Mouse (Mus musculus) lung, adult 2 months (tissue): ENCODE measurements around the gene Scamp3.

Experiments used
- CTCF ChIP-seq: fragments of 200-500 bp; IDR thresholded peaks from 2 replicates; pipeline ENCODE4 v1.5.1; 2011; ENCODE audit warnings: mild to moderate bottlenecking, low read length, control low read depth; ENCODE audit not compliant: insufficient read depth
- POLR2A ChIP-seq: fragments of 200-500 bp; IDR thresholded peaks from 2 replicates; pipeline ENCODE4 v1.6.1; 2011; ENCODE audit warnings: low read depth, mild to moderate bottlenecking, control low read depth, low read length, borderline replicate concordance; ENCODE audit errors: extremely low read depth

GRCm38 (mm10) chr3:89231345-89231744 is 54.1 kb downstream of the Scamp3 start:
- TF ChIP-seq CTCF, result no peak
- TF ChIP-seq POLR2A, result no peak
